Mouse (Mus musculus) C2C12 (cell line): ENCODE measurements around the gene Tbl1xr1.

Experiments used
- CEBPB ChIP-seq: IDR thresholded peaks from one replicate; pipeline ENCODE4 v1.6.1; 2011; ENCODE audit warnings: low read depth, mild to moderate bottlenecking, control low read depth, moderate library complexity
- CTCF ChIP-seq: IDR thresholded peaks from one replicate; pipeline ENCODE4 v1.5.1; 2011; ENCODE audit not compliant: control insufficient read depth, insufficient read depth, insufficient read length
- FOSL1 ChIP-seq: IDR thresholded peaks from one replicate; pipeline ENCODE4 v1.8.0; 2011; ENCODE audit warnings: mild to moderate bottlenecking, low read length; ENCODE audit not compliant: poor library complexity, insufficient read depth, severe bottlenecking
- MAX ChIP-seq: IDR thresholded peaks from one replicate; pipeline ENCODE4 v1.6.1; 2011; ENCODE audit warnings: mild to moderate bottlenecking, control low read depth
- MYOD1 ChIP-seq: IDR thresholded peaks from one replicate; pipeline ENCODE4 v1.6.1; 2011; ENCODE audit warnings: low read depth; ENCODE audit not compliant: control insufficient read depth, insufficient read length
- MYOG ChIP-seq: IDR thresholded peaks from one replicate; pipeline ENCODE4 v1.6.1; 2011; ENCODE audit not compliant: control insufficient read depth, insufficient read length; ENCODE audit errors: extremely low read depth
- USF1 ChIP-seq: IDR thresholded peaks from one replicate; pipeline ENCODE4 v1.6.1; 2011; ENCODE audit warnings: low read depth, mild to moderate bottlenecking, control low read depth, moderate library complexity

GRCm38 (mm10) chr3:22040627-22041026 lies 35.8 kb upstream of the Tbl1xr1 start:
- TF ChIP-seq MYOG (no peak), CTCF (no peak), MYOD1 (no peak), MAX (no peak), CEBPB (no peak), USF1 (no peak), FOSL1 (no peak)
